Mouse (Mus musculus) kidney, embryonic 15.5 days (tissue): ENCODE measurements around the gene Kcnn3. TPM values are rescaled to one million over a fixed set of nuclear protein-coding genes. Genes with fewer than 3 reads are reported as not detected.

Experiments used
- ATAC-seq: fragments of 200-750 bp; cut with Nextera tagmentation; replicated peaks from 2 replicates; pipeline ENCODE4 v1.8.0; 2017; ENCODE audit warnings: moderate TSS enrichment; ENCODE audit not compliant: low FRiP score
- H3K27ac ChIP-seq: fragments of 300-500 bp; sonication (generic); 2 replicates; pipeline ENCODE4 v1.5.1; 2015; ENCODE audit warnings: mild to moderate bottlenecking, inconsistent platforms
- H3K27me3 ChIP-seq: fragments of 300-500 bp; sonication (generic); 2 replicates; pipeline ENCODE4 v1.6.1; 2015; ENCODE audit warnings: inconsistent platforms
- H3K36me3 ChIP-seq: fragments of 300-500 bp; sonication (generic); 2 replicates; pipeline ENCODE4 v1.6.1; 2015; ENCODE audit warnings: inconsistent platforms
- H3K4me1 ChIP-seq: fragments of 300-500 bp; sonication (generic); 2 replicates; pipeline ENCODE4 v1.6.1; 2015; ENCODE audit warnings: inconsistent platforms
- H3K4me2 ChIP-seq: fragments of 300-500 bp; sonication (generic); 2 replicates; pipeline ENCODE4 v1.6.1; 2015; ENCODE audit warnings: moderate library complexity, mild to moderate bottlenecking, inconsistent platforms
- H3K4me3 ChIP-seq: fragments of 300-500 bp; sonication (generic); replicated peaks from 2 replicates; pipeline ENCODE4 v1.5.1; 2015; ENCODE audit warnings: mild to moderate bottlenecking, inconsistent platforms
- H3K9ac ChIP-seq: fragments of 300-500 bp; sonication (generic); 2 replicates; pipeline ENCODE4 v1.6.1; 2015; ENCODE audit warnings: mild to moderate bottlenecking, inconsistent platforms
- H3K9me3 ChIP-seq: fragments of 300-500 bp; sonication (generic); replicated peaks from 2 replicates; pipeline ENCODE4 v1.6.1; 2016; ENCODE audit warnings: inconsistent platforms
- WGBS: fragments of 180-500 bp; shearing (Covaris S2); methylation state at CpG from one replicate; pipeline ENCODE4 v1.1.7; 2015; ENCODE audit warnings: mixed read lengths; 5-methylcytosine and 5-hydroxymethylcytosine counted together
- polyA plus RNA-seq: library from polyadenylated mRNA; unstranded; fragments of >200 nt; fragmentation: Nextera tagmentation; extraction: Ambion mirVana; gene quantifications from 2 replicates; pipeline ENCODE4 v1.2.1, GENCODE M21; 2015

The Kcnn3 gene
- polyA plus RNA-seq, 1 experiment from 2014 or later, result 3.0 TPM

DNA sequence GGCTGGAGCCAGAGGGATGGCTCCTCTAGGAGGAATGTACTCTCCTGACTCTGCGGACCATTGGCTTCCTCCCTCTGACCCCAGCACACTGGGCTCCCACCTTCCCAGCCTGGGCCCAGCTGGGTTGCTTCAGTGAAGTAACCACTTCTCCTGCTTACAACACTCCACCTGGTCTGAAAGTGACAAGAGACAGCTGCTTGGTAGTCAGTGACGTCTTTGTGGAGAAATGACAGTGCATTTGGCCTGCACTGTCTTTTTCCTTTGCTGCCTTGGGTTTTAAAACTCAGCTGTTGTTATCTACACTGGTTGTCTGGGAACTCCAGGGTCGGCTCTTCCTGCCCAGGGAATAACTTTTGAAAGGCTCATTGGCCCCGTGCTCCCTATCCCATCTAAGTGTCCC, 29.5 kb downstream of the Kcnn3 start:
- WGBS, result 33% methylated on average over 4 of the region's 4 CpGs
- no peak overlapping the region for H3K9ac ChIP-seq
- H3K9me3 ChIP-seq, result peaks cover 8% of the 10 kb centered on the region; the same call in 1 of the 2 replicates
- peaks cover 31% of the 10 kb centered on the region for H3K4me1 ChIP-seq
- H3K36me3 ChIP-seq, result no peaks in the 10 kb centered on the region
- no peak overlapping the region for H3K4me2 ChIP-seq
- no peaks in the 10 kb centered on the region for H3K27me3 ChIP-seq
- H3K27ac ChIP-seq, result no peak overlapping the region; the same call in 1 of the 2 replicates
- no peak overlapping the region for H3K4me3 ChIP-seq
- no peak for ATAC-seq

DNA sequence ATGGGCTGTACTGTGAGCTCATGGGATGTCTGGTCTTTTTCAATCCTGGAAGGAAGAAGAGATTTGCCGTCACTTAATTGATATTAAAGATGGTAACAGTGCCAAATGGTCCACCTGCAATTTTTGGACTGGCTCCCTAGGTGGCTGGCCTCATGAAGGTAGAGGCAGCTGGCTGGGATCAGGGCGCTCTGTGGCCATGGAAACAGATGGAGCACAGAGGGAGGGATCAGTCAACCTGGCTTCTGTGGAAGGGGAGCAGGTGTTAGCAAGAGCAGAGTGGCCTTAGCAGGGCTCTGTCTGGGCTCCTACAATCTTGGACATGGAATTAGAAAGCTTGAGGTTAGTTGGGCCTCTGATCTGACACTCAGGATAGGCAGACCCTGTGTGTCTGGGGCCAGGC, 31.9 kb downstream of the Kcnn3 start:
- no peak for ATAC-seq
- H3K9ac ChIP-seq, result no peak overlapping the region
- no peak overlapping the region for H3K4me2 ChIP-seq
- no peaks in the 10 kb centered on the region for H3K36me3 ChIP-seq
- peaks cover 8% of the 10 kb centered on the region; the same call in 1 of the 2 replicates for H3K9me3 ChIP-seq
- no peak overlapping the region for H3K4me3 ChIP-seq
- no peaks in the 10 kb centered on the region for H3K27me3 ChIP-seq
- peaks cover 29% of the 10 kb centered on the region for H3K4me1 ChIP-seq
- 92% methylated on average over 2 of the region's 2 CpGs for WGBS
- no peak overlapping the region for H3K27ac ChIP-seq

DNA sequence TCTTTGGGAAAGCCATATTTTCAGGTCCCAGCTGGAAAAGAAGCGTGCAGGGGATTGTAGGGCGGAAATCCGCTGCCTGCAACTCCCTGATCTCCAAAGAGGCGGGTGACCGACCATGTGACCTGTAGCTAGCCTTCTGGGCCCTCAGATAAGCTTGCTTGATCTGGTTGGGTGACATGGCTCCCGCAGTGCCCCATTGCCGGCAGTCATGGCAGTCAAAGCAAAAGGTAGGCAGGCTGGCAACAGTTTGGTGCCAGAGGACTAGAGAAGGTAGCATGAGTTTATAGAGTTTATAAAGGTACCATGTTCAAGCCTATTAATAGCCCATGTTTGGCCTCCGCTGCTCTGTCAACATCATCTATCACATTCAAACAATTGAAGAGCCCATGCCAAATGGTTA, 33.5 kb downstream of the Kcnn3 start:
- H3K4me1 ChIP-seq, result peaks cover 16% of the 10 kb centered on the region; the same call in 1 of the 2 replicates
- H3K36me3 ChIP-seq, result no peaks in the 10 kb centered on the region
- no peak overlapping the region for H3K9ac ChIP-seq
- H3K4me3 ChIP-seq, result no peak overlapping the region
- no peak for ATAC-seq
- H3K9me3 ChIP-seq, result peaks cover 8% of the 10 kb centered on the region; the same call in 1 of the 2 replicates
- H3K4me2 ChIP-seq, result no peak overlapping the region
- no peak overlapping the region for H3K27ac ChIP-seq
- WGBS, result 87% methylated on average over 8 of the region's 8 CpGs
- no peaks in the 10 kb centered on the region for H3K27me3 ChIP-seq

DNA sequence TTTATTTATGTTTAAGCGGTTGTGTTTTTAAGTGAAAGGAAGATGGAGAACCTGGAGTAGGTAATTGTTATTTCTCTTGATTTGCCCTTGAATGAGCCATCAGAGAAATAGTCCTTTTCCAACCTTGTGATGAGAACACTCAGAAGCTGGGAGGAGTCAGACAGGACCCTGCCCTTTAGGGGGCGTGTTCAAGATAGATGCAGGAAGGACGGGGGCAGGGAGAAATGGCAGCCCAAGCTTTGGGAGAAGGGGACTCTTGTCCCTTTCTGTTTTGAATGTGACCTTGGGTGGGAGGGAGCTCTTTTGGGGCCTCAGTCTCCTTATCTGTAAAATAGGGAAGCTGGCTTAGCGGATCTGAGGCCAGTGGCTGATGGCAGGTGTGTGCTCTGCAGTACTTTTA, 34.0 kb downstream of the Kcnn3 start:
- H3K4me3 ChIP-seq, result no peak overlapping the region
- no peak overlapping the region for H3K4me2 ChIP-seq
- H3K27me3 ChIP-seq, result no peaks in the 10 kb centered on the region
- WGBS, result 77% methylated on average over 4 of the region's 4 CpGs
- H3K4me1 ChIP-seq, result peaks cover 11% of the 10 kb centered on the region; the same call in 1 of the 2 replicates
- no peaks in the 10 kb centered on the region for H3K36me3 ChIP-seq
- ATAC-seq, result no peak
- no peak overlapping the region for H3K9ac ChIP-seq
- no peak overlapping the region for H3K27ac ChIP-seq
- H3K9me3 ChIP-seq, result peaks cover 8% of the 10 kb centered on the region; the same call in 1 of the 2 replicates

DNA sequence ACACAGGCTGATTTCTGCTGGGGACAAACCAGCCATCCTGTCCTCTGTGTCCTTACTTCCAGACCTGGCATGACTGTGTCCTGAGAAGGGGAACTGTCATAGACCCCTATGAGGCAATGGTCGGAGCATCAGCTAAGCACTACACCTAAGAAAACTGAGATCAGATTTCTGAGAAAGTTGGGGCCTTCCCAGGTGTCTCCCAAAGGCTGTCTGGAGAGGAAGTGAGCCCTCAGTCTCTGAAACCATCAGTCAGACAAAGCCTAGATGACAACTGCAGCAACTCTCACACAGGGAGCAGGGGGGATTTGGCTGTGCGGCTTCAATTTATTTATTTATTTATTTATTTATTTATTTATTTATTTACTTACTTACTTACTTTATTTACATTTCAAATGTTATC, 34.6 kb downstream of the Kcnn3 start:
- ATAC-seq, result no peak
- Histone ChIP-seq H3K4me2 (no peak overlapping the region), H3K4me1 (peaks cover 5% of the 10 kb centered on the region; the same call in 1 of the 2 replicates), H3K27me3 (no peaks in the 10 kb centered on the region), H3K9me3 (peaks cover 8% of the 10 kb centered on the region; the same call in 1 of the 2 replicates), H3K9ac (no peak overlapping the region), H3K4me3 (no peak overlapping the region), H3K36me3 (no peaks in the 10 kb centered on the region), H3K27ac (no peak overlapping the region)
- WGBS, result 88% methylated on average over 2 of the region's 2 CpGs

DNA sequence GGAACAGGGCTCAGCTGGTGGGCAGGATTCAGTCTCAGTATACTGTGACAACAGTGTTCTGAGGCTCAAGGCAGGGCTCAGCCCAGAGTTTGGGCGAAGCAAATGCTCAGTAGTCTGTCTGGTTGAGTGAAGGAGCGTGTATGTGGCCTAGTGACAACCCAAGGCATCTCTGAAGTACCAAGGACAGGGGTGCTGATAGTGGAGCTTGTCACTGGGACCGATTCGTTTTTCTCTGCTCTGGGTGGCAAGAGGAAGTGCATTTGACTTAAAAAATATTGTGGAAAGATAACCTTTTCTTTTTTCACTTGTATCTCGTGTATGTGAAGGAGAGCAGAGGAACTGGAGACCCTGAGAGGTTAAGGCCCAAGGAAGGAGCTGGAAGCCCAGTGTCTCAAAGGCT, 37.8 kb downstream of the Kcnn3 start:
- H3K27ac ChIP-seq, result no peak overlapping the region
- peaks cover 7% of the 10 kb centered on the region; the same call in 1 of the 2 replicates for H3K9me3 ChIP-seq
- no peaks in the 10 kb centered on the region for H3K4me1 ChIP-seq
- 67% methylated on average over 5 of the region's 5 CpGs for WGBS
- no peak for ATAC-seq
- no peak overlapping the region for H3K9ac ChIP-seq
- H3K4me2 ChIP-seq, result no peak overlapping the region
- 0 out of 2 replicates have a peak, but pooled peaks cover 3% of the 10 kb centered on the region for H3K27me3 ChIP-seq
- no peaks in the 10 kb centered on the region for H3K36me3 ChIP-seq
- H3K4me3 ChIP-seq, result no peak overlapping the region

DNA sequence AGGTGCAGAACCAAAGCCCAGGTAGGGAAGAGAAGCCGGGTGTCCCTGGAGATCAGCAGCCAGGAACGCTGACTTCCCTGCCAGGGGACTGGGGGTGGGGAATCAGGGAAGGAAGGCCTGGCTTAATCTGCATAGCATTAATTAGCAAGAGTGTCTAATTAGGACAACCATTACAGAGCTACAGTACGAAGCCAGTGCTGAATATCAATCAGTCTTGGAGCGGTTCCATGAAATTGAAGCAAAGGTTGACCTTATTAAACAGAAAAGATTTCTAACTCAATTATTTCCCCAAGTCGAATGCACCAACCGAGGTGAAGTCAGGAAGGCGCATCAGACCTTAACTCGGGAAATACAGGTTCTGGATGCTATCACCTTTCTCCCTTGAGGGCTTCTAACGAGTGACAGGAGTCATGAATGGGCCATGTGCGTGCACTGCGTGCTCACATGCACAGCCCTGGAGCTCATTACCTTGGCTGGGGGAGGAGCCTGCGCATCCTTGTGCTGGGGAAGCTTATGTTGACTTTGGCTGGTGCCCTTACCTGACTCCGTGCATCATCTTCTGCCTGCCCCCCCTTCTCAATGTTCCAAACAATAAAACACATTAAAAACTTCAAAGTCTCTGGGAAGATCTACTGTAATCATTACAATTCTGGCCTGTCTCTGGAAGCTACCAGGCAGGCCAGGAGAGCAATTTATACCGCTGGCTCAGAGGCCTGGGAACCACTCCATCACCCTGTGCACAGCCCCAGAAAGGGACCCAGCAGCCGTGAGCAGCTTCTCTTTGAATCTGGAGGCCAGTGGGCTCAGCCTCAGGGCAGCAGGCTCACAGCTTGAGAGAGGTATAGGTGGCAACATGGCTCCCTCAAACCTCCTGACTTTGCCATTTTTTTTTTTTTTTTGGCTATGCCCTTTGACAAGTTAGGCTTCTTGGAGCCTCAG, 39.3 kb downstream of the Kcnn3 start:
- Histone ChIP-seq H3K36me3 (no peaks in the 10 kb centered on the region), H3K27me3 (0 out of 2 replicates have a peak, but pooled peaks cover 3% of the 10 kb centered on the region), H3K4me1 (no peaks in the 10 kb centered on the region), H3K4me2 (no peak overlapping the region), H3K27ac (no peak overlapping the region), H3K9ac (no peak overlapping the region), H3K9me3 (no peaks in the 10 kb centered on the region), H3K4me3 (no peak overlapping the region)
- WGBS, result 58% methylated on average over 15 of the region's 15 CpGs
- no peak for ATAC-seq

DNA sequence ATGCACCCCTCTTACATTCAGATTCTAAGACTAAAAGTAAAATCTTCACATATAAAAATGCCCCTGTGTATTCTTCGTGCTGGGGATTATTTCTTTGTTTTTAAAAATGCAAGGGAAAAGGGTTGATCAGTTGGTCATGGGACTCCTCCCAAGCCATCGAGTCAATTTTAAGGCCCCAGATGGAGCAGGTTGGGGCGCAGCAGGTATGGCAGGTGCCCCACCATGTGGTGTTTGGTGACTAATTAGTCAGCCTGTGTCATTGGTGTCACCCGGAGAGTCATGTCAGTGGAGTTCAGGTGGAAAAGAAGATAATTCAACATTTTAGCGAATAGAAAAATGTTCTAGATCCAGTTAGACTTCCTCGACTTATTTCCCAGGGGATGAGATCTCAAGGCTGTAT, 41.4 kb downstream of the Kcnn3 start:
- WGBS, result 91% methylated on average over 6 of the region's 6 CpGs
- H3K27me3 ChIP-seq, result 0 out of 2 replicates have a peak, but pooled peaks cover 3% of the 10 kb centered on the region

DNA sequence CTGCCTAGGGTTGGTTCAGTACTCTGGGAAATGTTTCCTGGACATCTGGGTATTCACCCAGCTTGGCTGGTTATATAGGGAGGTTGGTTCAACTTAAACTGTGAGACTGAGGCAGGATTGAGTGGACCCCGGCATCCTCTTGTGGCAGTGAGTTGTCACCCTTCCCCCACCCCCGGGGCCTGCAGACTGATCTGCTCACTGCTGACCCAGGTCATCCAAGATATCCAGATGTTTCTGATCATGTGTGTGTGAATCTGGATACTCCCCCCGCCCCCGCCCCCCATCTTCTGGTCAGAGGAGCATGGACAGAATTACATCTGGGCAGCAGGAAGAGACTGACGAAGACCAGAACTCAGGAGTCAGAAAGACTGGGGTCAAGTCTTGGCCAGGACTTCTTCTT, 45.4 kb downstream of the Kcnn3 start:
- ATAC-seq, result peak; percentile 60
- H3K36me3 ChIP-seq, result no peaks in the 10 kb centered on the region
- WGBS, result 42% methylated on average over 5 of the region's 5 CpGs
- no peak overlapping the region for H3K4me2 ChIP-seq
- H3K9me3 ChIP-seq, result no peaks in the 10 kb centered on the region
- no peak overlapping the region for H3K9ac ChIP-seq
- peaks cover 4% of the 10 kb centered on the region; the same call in 1 of the 2 replicates for H3K4me1 ChIP-seq
- no peak overlapping the region for H3K4me3 ChIP-seq
- H3K27ac ChIP-seq, result no peak overlapping the region
- 0 out of 2 replicates have a peak, but pooled peaks cover 3% of the 10 kb centered on the region for H3K27me3 ChIP-seq

More for the DNA sequence above, 41.4 kb downstream of the Kcnn3 start:
- Histone ChIP-seq H3K4me3 (no peak overlapping the region), H3K9ac (no peak overlapping the region), H3K36me3 (no peaks in the 10 kb centered on the region), H3K4me1 (peaks cover 4% of the 10 kb centered on the region; the same call in 1 of the 2 replicates), H3K27ac (no peak overlapping the region), H3K4me2 (no peak overlapping the region), H3K9me3 (no peaks in the 10 kb centered on the region)
- no peak for ATAC-seq

DNA sequence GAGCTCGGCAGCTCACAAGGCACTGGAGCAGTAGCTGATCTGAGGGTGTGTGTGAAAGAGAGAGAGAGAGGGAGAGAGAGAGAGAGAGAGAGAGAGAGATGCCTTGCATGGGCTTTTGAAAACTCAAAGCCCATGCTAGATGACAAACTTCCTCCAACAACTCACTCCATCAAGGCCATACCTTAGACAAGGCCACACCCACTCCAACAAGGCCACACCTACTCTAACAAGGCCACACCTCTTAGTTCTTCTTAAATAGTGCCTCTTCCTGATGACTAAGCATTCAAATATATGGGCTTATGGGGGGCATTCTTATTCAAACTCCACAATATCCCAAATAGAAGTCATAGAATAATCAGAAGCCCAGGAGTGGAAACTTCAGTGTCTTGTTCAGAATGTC, 49.1 kb downstream of the Kcnn3 start:
- WGBS, result 88% methylated on average over 1 of the region's 1 CpGs
- H3K27ac ChIP-seq, result no peak overlapping the region
- H3K9me3 ChIP-seq, result no peaks in the 10 kb centered on the region
- H3K4me1 ChIP-seq, result peaks cover 4% of the 10 kb centered on the region; the same call in 1 of the 2 replicates
- H3K4me2 ChIP-seq, result no peak overlapping the region
- H3K36me3 ChIP-seq, result no peaks in the 10 kb centered on the region
- H3K9ac ChIP-seq, result no peak overlapping the region
- no peak for ATAC-seq
- no peak overlapping the region for H3K4me3 ChIP-seq
- H3K27me3 ChIP-seq, result no peaks in the 10 kb centered on the region

DNA sequence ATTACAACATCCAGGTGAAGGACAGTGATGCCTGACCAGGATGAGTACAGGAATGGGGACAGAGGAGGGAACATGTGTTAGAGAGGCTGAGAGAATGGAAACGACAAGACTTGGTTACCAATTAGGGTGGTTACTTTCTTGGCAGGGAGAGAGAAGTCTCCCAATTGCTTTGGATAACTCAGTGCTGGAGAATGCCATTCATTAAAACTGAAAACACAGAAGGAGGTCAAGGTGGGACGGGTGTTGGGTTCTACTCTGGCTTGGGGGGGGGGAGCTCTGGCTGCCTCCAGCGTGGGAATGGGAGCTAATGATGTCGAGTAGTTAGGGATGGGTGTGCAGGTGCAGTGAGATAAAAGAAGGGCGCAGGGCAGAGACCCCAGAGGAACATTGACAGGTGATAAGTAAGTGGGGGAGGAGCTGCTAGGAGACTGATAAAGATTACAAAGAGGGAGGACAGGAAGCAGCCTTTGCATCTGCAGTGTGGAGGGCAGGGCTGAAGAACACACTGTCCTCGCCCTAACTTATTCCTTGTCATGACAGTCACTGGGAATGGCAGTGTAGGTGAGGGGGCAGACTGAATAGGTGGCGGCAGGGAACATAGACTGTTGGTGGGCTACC, 49.9 kb downstream of the Kcnn3 start:
- WGBS, result 49% methylated on average over 7 of the region's 7 CpGs
- H3K36me3 ChIP-seq, result no peaks in the 10 kb centered on the region
- no peak overlapping the region for H3K9ac ChIP-seq
- H3K27me3 ChIP-seq, result no peaks in the 10 kb centered on the region
- no peak overlapping the region for H3K4me3 ChIP-seq
- H3K9me3 ChIP-seq, result no peaks in the 10 kb centered on the region
- H3K27ac ChIP-seq, result no peak overlapping the region
- no peak for ATAC-seq
- H3K4me1 ChIP-seq, result peaks cover 4% of the 10 kb centered on the region; the same call in 1 of the 2 replicates
- no peak overlapping the region for H3K4me2 ChIP-seq

DNA sequence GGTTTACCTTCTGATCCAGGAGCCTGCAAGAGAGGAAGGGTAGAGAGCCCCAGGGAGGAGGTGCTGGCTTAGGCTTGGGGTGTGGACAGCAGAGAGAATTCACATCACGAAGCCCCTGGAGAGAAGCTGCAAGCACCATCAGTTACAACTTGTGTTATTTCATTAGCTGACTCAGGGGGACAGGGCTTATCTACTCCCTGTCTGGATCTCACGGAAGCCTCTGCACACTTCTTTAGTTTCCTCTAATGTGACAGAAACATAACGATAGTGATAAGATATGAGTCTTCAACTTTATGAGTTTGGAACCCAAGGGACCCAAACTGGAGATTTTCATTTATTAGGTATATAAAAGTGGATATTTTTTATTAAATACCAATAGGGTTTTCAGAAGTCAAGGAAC, 50.4 kb downstream of the Kcnn3 start:
- 44% methylated on average over 3 of the region's 3 CpGs for WGBS
- H3K36me3 ChIP-seq, result no peaks in the 10 kb centered on the region
- no peak overlapping the region for H3K4me2 ChIP-seq
- no peaks in the 10 kb centered on the region for H3K9me3 ChIP-seq
- no peak for ATAC-seq
- H3K27ac ChIP-seq, result no peak overlapping the region
- H3K4me3 ChIP-seq, result no peak overlapping the region
- no peaks in the 10 kb centered on the region for H3K27me3 ChIP-seq
- H3K4me1 ChIP-seq, result peaks cover 4% of the 10 kb centered on the region; the same call in 1 of the 2 replicates
- no peak overlapping the region for H3K9ac ChIP-seq
